Mouse (Mus musculus) gastrocnemius, adult 2 months (tissue): ENCODE results near the gene Pgap3. TPM values are rescaled to one million over a fixed set of nuclear protein-coding genes. Genes with fewer than 3 reads are reported as not detected.
A peak's percentile ranks its signal among the peaks of the same experiment; 100 is the strongest.

Source experiments
- DNase-seq: peaks from one replicate; pipeline ENCODE4 v3.0.0; 2022
- H3K27ac ChIP-seq: fragments of 200-600 bp; 2 replicates; pipeline ENCODE4 v1.8.1; 2022; ENCODE audit warnings: mild to moderate bottlenecking
- H3K4me3 ChIP-seq: fragments of 200-600 bp; 2 replicates; pipeline ENCODE4 v1.8.1; 2022; ENCODE audit warnings: mild to moderate bottlenecking, moderate library complexity
- CTCF ChIP-seq: fragments of 200-600 bp; IDR thresholded peaks from 2 replicates; pipeline ENCODE4 v1.8.1; 2022; ENCODE audit warnings: antibody characterized with exemption, mild to moderate bottlenecking, moderate library complexity
- intact Hi-C: fragments of 180-260 bp; cut with DNase I; formaldehyde crosslinking; loops from one replicate; pipeline ENCODE4 v1.15.1; 2025
- total RNA-seq, 2 experiments: library from RNA; stranded (reverse); gene quantifications; 2 replicates each; pipeline ENCODE4 v1.2.3; 2021

Gene Pgap3
- total RNA-seq, 2 experiments from 2014 or later = 2.2 to 3.0 TPM

- no peak for TF ChIP-seq CTCF
- Histone ChIP-seq H3K27ac (no peak overlapping the region), H3K4me3 (no peak overlapping the region)
- intact Hi-C loops = no loop called here
- no peak for DNase-seq
These were observed 31.6 kb upstream of the Pgap3 start for GRCm38 (mm10) chr11:98431743-98432502.

GRCm38 (mm10) chr11:98428436-98428835 is 28.1 kb upstream of the Pgap3 start:
- no peak for DNase-seq
- intact Hi-C loops = no loop called here
- Histone ChIP-seq H3K4me3 (no peak overlapping the region), H3K27ac (no peak overlapping the region)
- no peak for TF ChIP-seq CTCF

DNA sequence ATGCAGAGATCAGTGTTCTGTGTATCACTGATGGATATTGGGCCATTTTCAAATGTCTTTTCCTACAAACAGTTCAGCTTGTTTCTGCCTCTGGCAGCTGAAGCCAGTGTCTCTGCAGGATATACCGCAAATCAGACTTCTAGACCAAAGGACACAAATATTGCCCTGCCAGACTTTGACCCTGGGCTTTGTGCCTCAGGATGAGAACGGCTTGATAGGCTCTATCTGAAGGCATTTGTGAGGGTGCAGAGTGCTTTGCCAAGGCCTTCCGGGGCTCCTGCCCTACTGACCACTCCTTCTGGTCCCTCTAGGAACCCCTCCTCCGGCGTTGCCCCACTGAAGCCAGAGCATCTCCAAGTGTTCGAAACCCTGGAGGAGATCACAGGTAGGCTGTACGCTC is 26.3 kb upstream of the Pgap3 start:
- TF ChIP-seq CTCF = no peak
- H3K4me3 ChIP-seq = no peak overlapping the region
- DNase-seq = peak; percentile 6
- intact Hi-C loops = no loop called here
- no peak overlapping the region for H3K27ac ChIP-seq

DNA sequence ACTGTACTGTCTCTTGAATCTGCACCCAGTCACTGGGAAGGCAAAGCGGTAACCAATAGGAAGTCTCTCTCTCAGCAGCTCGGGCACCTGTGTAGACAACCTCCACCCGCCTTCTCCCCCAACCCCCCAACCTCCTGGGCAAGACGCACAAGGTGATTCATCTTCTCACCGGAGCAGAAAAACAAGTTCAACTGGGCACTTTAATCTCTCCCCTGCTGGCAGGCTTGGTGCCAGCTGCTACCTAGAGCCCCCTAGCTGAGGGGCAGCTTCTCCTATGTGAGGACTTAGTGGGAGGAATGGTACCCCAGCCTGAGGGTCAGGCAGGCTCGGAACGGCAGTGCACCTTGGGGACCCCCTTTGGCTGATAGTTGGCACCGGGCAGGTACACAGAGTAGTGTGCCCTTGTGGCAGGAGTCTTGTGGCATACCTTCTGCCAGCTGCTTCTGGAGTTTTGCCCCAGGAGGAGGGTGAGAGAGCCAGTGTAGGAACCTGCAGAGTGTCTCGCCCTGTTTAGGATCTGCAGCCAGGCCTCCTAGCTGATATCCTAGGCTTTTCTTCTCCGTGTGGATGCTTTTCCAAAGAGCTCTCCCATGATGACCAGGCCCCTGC is 18.8 kb upstream of the Pgap3 start:
- no peak for TF ChIP-seq CTCF
- no peak for DNase-seq
- intact Hi-C loops = no loop called here
- Histone ChIP-seq H3K4me3 (no peak overlapping the region), H3K27ac (no peak overlapping the region)

DNA sequence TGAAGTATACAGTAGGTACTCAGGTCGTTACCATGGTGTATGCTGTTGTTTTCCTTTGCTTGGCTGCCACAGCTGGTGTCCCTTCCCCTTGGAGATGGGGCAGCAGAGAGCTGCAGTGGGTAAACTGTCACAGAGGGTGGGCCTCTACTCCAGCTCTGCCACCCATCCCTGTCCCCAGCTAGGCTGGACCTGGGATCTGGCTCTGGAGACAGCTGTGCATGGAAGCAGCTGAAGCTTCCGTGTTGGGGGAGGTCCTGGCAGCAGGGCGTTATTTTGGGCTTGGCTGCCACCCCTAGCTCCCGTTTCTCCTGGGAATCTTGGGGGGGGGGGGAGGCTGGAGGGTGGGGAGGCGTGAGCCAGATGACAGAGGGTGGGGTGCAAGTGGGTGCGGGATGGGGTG is 18.0 kb upstream of the Pgap3 start:
- TF ChIP-seq CTCF = no peak
- H3K4me3 ChIP-seq = no peak overlapping the region
- DNase-seq = no peak
- intact Hi-C loops = no loop called here
- H3K27ac ChIP-seq = no peak overlapping the region

DNA sequence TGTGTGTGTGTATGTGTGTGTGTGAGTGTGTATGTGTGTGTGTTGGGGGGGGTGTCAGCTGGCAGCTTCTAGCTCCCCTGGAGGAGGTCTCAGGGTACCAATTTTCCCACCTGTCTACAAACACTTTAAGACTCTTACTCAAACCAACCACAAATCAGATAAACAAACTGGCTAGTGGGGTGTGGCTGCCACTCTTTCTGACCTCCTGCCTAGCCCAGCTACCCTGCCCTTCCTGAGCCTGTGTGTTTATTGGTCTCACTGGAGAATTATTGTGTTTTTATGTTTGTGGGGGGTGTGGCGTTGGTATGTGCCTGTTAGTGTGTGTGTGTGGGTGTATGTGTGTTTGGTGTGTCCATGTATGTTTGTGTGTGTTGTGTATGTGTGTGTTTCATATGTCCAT is 16.8 kb upstream of the Pgap3 start:
- TF ChIP-seq CTCF = no peak
- Histone ChIP-seq H3K27ac (no peak overlapping the region), H3K4me3 (no peak overlapping the region)
- DNase-seq = no peak
- intact Hi-C loops = no loop called here

DNA sequence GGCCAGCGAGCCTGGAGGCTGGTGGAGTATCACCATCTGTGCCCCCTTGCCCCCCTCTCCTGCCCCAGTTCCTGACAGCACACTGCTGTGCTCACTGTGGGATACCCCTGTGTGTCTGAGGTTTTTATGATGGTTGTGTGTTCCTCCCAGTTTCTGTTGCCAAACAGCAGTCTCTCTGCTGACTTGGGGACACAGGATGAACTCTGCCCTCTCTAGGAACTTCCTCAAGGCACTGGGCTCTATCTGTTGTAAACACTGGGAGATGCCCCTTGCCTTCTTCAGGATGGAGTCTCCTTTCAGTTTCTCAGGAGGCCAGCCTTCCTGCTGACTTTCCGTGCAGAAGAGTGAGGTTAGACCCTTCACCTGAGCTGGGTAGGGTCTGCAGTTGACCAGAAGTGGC is 13.9 kb upstream of the Pgap3 start:
- peak overlapping the region; percentile 90 for H3K4me3 ChIP-seq
- no peak overlapping the region for H3K27ac ChIP-seq
- TF ChIP-seq CTCF = no peak
- no peak for DNase-seq
- intact Hi-C loops = loop anchor here (5.0 kb wide), 1 partner anchor 43 kb away; no protein-coding TSS in a partner anchor

DNA sequence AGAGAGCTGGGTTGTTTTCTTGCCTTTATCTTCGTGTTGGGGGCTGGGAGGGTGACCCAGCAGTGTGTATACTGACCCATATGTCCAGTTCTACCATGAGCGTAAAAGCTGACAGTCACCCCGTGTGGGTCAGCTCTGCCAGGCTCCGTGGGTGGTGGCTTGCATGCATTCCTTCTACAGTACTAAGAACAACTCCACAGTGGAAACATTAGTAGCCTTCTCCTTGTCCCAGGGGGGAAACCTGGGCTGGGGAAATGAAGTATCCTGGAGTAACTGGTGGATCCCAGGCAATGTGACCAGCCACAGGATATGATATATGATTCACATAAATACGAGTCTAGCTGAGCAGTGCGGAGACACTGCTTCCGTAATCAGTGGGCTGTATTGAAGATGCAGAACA is 13.4 kb upstream of the Pgap3 start:
- intact Hi-C loops = loop anchor here (5.0 kb wide), 1 partner anchor 44 kb away; no protein-coding TSS in a partner anchor
- peak overlapping the region; percentile 90 for H3K4me3 ChIP-seq
- TF ChIP-seq CTCF = no peak
- no peak overlapping the region for H3K27ac ChIP-seq
- DNase-seq = no peak

- Histone ChIP-seq H3K4me3 (peak overlapping the region; percentile 90), H3K27ac (peak overlapping the region; percentile 90)
- no peak for TF ChIP-seq CTCF
- no peak for DNase-seq
- intact Hi-C loops = loop anchor here (5.0 kb wide), 1 partner anchor 44 kb away; no protein-coding TSS in a partner anchor
These were observed 12.6 kb upstream of the Pgap3 start for GRCm38 (mm10) chr11:98412797-98413301.

GRCm38 (mm10) chr11:98412273-98412796 is 12.0 kb upstream of the Pgap3 start, which contains the start of gene Erbb2:
Gene Erbb2, plus strand, starts transcription at chr11:98412470.
- Histone ChIP-seq H3K4me3 (peak within 1 kb of the TSS; percentile 90), H3K27ac (peak within 1 kb of the TSS; percentile 90)
- TF ChIP-seq CTCF = no peak
- peak; percentile 83 for DNase-seq
- intact Hi-C loops = loop anchor here (5.0 kb wide), 1 partner anchor 45 kb away; no protein-coding TSS in a partner anchor

DNA sequence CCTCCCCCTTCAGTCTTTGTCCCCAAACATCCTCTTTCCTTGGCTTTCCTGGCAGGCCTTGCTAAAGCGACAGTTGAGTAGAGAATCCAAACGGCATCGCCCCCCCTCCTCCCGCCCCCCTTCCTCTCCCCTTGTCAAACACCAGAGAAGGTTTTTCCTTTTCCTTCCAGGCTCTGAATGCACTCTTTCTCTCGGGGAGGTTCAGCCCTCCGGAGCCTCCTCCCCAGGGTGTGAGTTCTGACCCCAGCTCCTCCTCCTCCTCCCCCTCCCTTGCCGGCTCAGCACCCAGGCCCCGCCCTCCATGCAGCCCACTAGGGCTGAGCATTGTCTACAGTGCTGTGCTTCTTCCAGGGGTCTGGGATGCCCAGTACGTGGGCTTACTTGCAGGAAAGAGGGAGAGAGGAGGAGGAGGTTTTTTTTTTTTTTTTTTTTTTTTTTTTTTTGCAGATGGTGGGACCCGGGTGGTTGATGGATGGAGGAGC is 9.1 kb upstream of the Pgap3 start:
- intact Hi-C loops = no loop called here
- H3K27ac ChIP-seq = no peak overlapping the region
- H3K4me3 ChIP-seq = no peak overlapping the region
- TF ChIP-seq CTCF = no peak
- DNase-seq = no peak

GRCm38 (mm10) chr11:98408872-98409271 is 8.6 kb upstream of the Pgap3 start:
- Histone ChIP-seq H3K4me3 (no peak overlapping the region), H3K27ac (no peak overlapping the region)
- TF ChIP-seq CTCF = no peak
- no peak for DNase-seq
- intact Hi-C loops = no loop called here

DNA sequence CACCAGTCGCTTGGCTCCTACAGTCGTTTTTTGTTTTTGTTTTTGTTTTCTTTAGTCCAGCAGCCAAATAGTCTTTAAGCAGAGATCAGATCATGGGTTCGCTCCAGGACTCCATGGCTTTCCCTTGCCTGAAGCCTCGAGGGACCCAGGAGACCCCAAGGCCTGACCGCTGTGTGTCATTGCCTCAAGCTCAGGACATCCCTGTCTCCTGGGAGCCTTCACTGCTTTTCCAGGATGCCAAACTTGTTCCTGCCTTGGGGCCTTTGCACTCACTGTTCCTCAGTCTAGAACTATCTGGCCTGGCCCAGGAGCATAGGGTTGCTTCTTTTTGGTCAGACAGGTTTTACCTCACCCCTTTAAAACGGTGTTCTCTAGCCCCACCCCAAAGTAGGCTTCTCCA is 6.3 kb upstream of the Pgap3 start:
- no peak for DNase-seq
- TF ChIP-seq CTCF = no peak
- no peak overlapping the region for H3K4me3 ChIP-seq
- intact Hi-C loops = no loop called here
- no peak overlapping the region for H3K27ac ChIP-seq
